Mouse (Mus musculus): ENCODE results near the gene Olfr259.

- TF ChIP-seq CTCF (IDR thresholded peaks at IDR 0.05; ENCODE audit: control insufficient read depth, insufficient read depth, low read length) (no peak), POLR2A (IDR thresholded peaks at IDR 0.05; ENCODE audit: borderline replicate concordance, control insufficient read depth, low read depth, low read length) (no peak)
Measured at GRCm38 (mm10) chr2:87152524-87152923, 38.2 kb upstream of the Olfr259 start, which contains the start of gene Olfr1111.
